Mouse (Mus musculus) cerebellum, adult (tissue): Measurements from ENCODE around the gene Syne1.
"Not testable (repeated sequence)": the region's sequence is repeated elsewhere in the genome, so short reads cannot be mapped to it uniquely, and the experiment has no call there.

Source experiments
- ATAC-seq: cut with Nextera tagmentation; 2 replicates; pipeline ENCODE4 v1.9.2; 2017; ENCODE audit warnings: mild to moderate bottlenecking, moderate library complexity, mixed read lengths; ENCODE audit not compliant: insufficient number of reproducible peaks, low FRiP score, low TSS enrichment

The Syne1 gene

GRCm38 (mm10) chr10:5522904-5523303 is 28.4 kb downstream of the Syne1 start:
- ATAC-seq, result no peak

GRCm38 (mm10) chr10:5522276-5522675 is 29.0 kb downstream of the Syne1 start:
- no peak for ATAC-seq

DNA sequence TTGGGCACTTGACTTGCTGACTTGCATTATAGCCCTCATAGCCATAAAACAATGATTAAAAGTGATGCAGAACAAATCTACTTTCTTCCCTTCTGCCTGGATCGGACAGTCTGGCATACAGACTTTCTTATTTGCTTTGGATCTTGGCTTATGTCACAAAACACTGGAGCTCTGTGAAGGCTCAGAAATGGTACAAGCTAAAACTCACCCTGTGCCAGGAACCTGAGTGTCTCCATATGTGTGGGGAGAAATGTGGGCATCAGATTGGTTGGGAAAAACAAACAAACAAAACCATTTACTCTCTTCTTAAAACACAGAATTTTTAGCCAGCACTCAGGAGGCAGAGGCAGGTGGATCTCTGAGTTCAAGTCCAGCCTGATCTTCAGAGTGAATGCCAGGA is 30.6 kb downstream of the Syne1 start:
- ATAC-seq, result peak; percentile 85

GRCm38 (mm10) chr10:5515330-5515729 is 36.0 kb downstream of the Syne1 start:
- no peak for ATAC-seq

DNA sequence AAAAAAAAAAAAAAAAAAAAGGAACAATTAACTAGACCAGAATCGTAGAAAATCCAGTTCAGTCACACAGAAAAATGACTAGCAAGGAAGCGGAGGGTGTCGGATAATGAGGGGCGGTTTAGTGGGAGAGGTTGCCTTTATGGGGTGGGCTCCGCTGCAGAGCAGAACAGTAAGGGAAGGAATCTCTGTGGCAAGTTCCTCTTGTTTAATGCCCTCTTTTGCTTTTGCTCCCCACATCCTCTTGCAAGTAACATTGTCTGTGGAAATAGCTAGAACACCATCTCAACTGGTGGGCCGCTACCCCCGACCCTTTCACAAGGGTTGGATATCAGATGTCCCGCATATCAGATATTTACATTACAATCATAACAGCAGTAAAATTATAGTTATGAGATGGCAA is 37.1 kb downstream of the Syne1 start:
- no peak for ATAC-seq

DNA sequence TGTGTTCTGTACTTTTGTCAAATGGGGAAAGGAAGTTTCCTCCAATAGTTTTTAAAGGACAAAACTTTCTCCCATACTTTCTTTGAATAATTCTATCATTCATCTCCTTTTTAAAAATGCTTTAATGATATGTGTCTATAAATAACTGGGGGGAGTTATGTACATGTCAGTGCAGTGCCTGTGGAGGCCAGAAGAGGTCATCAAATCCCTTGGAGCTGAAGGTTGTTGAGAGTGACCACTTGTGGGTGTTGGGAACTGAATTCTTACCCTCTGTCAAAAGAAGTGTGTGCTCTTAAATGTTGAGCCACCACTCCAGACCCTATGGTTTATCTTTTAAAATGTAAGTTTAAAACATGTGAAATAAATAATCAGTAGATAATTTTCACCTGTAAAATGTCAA is 39.0 kb downstream of the Syne1 start:
- no peak for ATAC-seq

DNA sequence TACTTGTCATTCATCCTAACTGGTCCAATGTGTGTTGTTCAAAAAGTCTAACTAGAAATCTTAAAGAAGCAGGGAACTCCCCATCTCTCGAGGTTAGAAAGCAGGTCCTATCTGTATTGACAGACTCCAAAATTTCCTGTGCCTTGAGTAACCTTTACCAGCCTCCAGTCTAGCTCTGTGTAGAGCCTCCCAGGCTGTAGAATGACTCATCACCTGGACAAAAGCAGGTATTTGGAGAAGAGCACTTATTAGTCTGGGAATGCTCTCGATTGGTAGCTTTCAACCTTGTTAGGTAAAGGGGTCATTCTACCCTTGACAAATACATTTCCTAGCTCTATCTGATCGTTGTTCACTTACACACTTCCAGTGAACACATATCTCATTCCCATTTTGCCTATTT is 39.9 kb downstream of the Syne1 start:
- no peak; the same call in 1 of the 2 replicates for ATAC-seq

- ATAC-seq, result no peak
Observed at GRCm38 (mm10) chr10:5507478-5507877, 43.8 kb downstream of the Syne1 start.

DNA sequence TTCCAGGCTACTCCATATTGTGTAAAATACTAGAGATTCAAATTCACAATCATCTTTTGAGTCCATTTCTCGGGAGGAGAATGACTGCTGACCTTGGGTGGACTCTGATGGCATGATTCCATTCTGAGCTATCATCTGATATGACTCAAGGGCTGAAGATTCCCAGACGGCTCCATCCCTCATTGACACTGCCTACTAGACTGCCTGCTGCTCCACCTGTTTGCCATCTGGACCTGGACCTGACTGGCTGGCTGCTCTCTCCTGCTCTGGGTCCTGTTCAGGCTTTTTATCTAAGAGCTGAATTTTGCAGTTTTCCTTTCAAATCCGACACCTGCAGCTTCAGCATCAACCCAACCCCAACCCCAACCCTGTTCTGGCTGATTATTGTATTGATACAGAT is 46.5 kb downstream of the Syne1 start:
- ATAC-seq, result peak; percentile 94

DNA sequence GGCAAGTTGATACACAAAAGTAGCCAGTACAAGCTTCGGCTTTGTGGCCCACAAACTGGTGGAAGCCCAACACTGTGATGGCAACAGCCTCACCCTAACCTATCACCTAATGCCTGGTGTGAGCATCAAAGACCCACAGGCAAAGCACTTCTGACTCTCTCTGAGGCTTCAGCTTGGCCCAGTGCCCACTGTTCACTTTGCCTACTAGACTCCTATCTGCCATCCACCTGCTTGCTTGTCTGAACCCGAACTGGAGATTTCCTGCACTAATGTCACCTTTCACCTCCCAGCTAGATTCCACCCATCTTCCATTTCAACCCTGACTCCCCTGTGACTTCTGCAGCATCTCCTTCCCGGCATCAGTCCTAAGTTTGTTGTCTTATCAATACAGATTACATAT is 47.4 kb downstream of the Syne1 start:
- ATAC-seq, result peak; percentile 7; the same call in 1 of the 2 replicates

DNA sequence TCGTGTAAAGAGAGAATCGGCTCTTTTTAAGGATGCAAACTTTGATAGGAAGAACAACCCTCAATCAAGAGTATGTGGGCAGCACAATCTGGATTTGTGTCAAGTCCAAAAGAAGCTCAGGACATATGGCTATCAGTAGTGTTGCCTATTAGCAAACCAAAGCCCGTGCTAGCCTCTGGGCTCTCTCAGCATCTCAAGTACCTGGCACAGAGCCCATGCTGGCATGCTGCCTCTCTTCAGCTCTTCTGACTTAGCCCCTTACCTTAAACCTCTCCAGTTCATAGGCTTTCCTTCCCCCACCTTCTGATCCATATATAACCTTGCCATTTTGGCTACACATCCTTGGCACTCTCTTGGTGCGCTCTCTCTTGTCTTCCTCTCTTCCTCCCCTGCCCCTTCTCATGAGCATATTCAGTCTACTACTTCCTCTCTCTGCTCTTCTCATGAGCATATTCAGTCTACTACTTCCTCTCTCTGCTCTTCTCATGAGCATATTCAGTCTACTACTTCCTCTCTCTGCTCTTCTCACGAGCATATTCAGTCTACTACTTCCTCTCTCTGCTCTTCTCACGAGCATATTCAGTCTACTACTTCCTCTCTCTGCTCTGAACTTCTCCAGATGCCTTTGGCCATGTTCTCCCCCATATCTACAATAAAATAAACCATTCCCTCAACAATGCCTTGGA is 51.5 kb downstream of the Syne1 start:
- ATAC-seq, result not testable (repeated sequence)

DNA sequence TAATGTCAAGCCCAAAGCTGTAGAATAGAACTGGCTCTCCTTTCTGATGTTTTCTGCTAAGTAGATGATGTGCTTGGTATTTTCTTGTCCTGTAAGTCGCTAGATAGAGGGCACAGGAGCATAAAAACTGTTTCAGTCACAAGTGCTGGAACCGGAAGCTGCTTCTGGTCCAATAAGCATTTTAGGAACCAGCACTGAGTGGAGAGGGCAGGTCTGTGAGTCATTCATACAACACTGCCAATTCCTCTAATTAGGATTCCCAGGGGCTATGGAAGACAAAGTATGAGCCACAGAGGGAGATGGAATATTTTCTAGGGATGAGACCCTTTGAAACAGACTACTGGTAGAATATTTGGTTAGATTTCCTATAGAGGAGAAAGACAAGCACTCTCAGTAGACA is 53.4 kb downstream of the Syne1 start:
- no peak for ATAC-seq

- no peak for ATAC-seq
Observed at GRCm38 (mm10) chr10:5491050-5491449, 60.2 kb downstream of the Syne1 start.

GRCm38 (mm10) chr10:5490029-5490428 is 61.3 kb downstream of the Syne1 start:
- no peak for ATAC-seq

DNA sequence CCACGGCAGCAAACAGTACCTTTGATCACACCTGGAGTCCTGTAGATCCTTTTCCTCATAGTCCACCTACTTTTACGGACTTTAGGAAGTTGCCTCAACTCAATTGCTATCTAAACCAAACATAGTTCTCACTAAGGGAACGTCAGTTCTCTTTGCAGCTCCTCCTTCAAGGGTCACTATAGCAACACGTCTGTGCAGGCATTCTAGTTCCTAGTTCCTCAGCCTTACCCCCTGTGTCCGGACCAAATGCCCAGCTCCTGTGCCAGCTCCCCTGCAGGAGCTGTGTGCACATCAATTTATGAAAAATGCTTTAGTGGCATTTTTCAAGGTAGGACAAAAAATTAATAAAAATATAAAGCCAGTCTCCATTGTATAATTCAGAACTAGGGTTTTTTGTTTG is 63.2 kb downstream of the Syne1 start:
- ATAC-seq, result peak; percentile 96

- ATAC-seq, result no peak
Observed at GRCm38 (mm10) chr10:5480552-5481550, 70.4 kb downstream of the Syne1 start.

DNA sequence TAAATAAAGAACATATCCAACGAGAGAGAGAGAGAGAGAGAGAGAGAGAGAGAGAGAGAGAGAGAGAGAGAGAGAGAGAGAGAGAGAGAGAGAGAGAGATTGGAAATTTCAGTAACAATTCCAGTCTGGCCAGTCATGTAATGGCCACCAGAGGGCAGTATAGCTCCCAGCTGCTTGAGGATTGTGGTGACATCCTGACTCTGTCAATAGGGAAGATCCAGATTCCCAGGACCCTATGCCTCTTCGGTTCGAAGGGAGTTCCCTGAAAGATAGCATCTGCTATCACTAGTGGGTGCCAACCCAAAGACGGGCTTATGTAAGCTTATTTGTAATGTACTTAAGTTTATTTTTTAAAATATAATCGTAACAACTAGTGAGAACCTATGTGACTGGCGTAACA is 71.2 kb downstream of the Syne1 start:
- ATAC-seq, result peak; percentile 61; the same call in 1 of the 2 replicates

DNA sequence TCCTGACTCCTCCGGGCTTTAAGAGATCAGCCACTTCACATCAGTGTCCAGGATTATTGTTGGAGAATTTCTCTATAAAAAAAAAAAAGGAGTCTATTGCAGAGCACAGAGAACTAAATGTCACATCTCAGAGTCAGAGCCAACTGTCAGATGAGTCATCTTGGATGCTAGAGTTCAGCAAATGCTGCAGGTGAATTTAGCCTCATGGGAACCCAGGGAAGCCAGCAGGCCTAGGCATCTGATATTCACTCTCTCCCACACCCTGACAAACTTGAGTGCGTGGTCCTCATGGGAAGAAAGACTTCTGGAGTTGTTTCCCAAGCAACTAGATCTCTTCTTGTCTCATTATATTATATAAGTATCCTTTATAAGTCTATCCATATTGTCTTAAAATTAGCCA is 82.6 kb downstream of the Syne1 start:
- peak; percentile 74; the same call in 1 of the 2 replicates for ATAC-seq

- no peak for ATAC-seq
Observed at GRCm38 (mm10) chr10:5453830-5454229, 97.5 kb downstream of the Syne1 start.

GRCm38 (mm10) chr10:5449944-5450343 is 101.3 kb downstream of the Syne1 start:
- no peak for ATAC-seq

GRCm38 (mm10) chr10:5447950-5448716 is 103.1 kb downstream of the Syne1 start:
- ATAC-seq, result peak; percentile 56; the same call in 1 of the 2 replicates
